Mouse (Mus musculus) megakaryocyte-erythroid progenitor cell, adult 5 weeks (primary cell): ENCODE data around the gene Olfr815. TPM values are rescaled to one million over a fixed set of nuclear protein-coding genes. Genes with fewer than 3 reads are reported as not detected.

Experiments
- polyA plus RNA-seq: library from polyadenylated mRNA; stranded (reverse); fragments of >175 nt; gene quantifications from 2 replicates; pipeline ENCODE4 v1.2.3, GENCODE M21; 2012

Gene Olfr815
- polyA plus RNA-seq = not detected in 2 replicates

DNA sequence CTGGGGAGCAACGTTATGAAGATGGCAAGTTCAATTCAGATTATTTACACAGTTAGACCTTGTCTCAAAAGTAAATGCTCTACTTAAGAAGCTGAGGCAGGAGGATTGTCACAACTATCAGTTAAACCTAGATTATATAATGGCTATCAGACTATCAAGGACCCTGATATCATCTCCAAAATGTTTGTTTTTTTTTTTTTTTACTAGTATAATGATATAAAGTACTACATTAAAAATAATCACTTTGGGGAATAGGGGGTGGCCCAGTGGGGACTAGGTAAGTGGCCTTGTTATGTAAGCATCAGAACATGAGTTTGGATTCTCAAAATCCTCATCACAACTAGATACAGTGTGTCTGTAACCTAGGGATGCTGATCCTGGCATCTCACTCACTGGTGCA lies at the start of gene Olfr815:
Olfr815 (minus strand) TSS at position 101 of the 400 bp plus-strand sequence.

DNA sequence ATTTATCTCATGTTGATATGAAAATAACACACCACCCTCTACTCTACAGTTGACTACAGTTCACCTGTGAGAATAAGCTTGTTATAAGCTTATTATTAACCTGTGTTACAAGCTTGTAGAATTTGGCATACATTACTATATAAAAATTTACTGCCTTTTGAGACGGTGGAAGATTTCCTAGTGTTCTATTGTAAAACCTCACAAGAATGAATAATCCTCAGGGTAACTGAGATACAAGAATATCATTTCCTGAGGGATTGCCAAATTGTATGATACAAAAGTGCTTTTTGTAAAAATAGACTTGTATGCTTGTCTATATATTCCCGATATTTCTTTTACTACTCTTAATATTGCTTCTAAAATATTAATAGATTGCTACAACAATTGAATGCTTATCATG lies 43.3 kb upstream of the Olfr815 start, which contains the start of gene Olfr818:
Olfr818 (minus strand) TSS at position 101 of the 400 bp plus-strand sequence.

DNA sequence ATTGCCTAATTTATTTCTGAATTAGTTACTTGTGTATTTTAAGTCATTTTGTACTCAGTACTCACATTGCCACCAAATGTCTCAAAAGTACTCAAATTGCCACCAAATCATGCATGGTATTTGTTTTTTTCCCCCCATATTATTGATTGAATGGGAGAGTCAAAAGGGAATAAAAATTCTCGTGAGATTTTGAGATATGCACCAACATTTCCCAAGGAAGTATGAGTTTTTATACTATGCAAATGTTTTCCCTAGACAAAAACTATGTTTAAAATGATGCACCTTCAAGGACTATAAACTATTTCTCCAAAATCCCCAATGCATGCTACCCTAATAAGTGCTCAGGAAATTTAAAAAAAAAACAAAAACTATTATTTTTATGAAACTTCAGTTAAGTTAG lies 9.8 kb upstream of the Olfr815 start, which contains the start of gene Olfr816:
Olfr816 (minus strand) TSS at position 101 of the 400 bp plus-strand sequence.

DNA sequence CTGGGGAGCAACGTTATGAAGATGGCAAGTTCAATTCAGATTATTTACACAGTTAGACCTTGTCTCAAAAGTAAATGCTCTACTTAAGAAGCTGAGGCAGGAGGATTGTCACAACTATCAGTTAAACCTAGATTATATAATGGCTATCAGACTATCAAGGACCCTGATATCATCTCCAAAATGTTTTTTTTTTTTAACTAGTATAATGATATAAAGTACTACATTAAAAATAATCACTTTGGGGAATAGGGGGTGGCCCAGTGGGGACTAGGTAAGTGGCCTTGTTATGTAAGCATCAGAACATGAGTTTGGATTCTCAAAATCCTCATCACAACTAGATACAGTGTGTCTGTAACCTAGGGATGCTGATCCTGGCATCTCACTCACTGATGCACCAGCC lies 25.9 kb downstream of the Olfr815 start, which contains the start of gene Olfr814:
Olfr814 (minus strand) TSS at position 101 of the 400 bp plus-strand sequence.

DNA sequence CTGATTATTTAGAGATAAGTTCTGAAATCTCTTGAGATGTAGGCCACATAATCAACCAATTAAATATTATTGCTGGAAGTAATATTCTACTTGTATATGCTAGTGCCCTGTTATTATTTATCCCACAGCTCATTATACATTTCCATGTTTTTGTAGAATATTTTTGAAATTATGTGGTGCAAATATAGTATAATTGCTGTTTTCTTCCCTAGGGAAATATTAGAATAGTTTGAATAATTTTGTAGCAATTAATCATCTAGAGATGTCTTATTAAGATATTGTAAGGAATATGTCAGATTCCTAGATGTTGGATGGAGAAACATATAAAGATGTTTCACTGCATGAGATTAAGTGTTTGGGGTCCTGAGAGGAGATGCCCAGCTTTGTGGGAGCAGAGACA lies 50.6 kb downstream of the Olfr815 start, which contains the start of gene Olfr813:
Olfr813 (plus strand) TSS at position 301 of the 400 bp plus-strand sequence.

Other genes with a start within 250 kb of the Olfr815 start
- gene Olfr800, start 248.2 kb downstream of the Olfr815 start, polyA plus RNA-seq = not detected in 2 replicates
- gene Olfr801, start 232.0 kb downstream of the Olfr815 start, polyA plus RNA-seq = not detected in 2 replicates
- gene Olfr802, start 217.7 kb downstream of the Olfr815 start, polyA plus RNA-seq = not detected in 2 replicates
- gene Olfr803, start 211.6 kb downstream of the Olfr815 start, polyA plus RNA-seq = not detected in 2 replicates
- gene Olfr804, start 202.7 kb downstream of the Olfr815 start, polyA plus RNA-seq = not detected in 2 replicates
- not detected in 2 replicates for gene Olfr805, start 176.5 kb downstream of the Olfr815 start, polyA plus RNA-seq
- not detected in 2 replicates for gene Olfr806, start 163.9 kb downstream of the Olfr815 start, polyA plus RNA-seq
- gene Olfr807, start 148.1 kb downstream of the Olfr815 start, polyA plus RNA-seq = not detected in 2 replicates
- gene Olfr808, start 140.4 kb downstream of the Olfr815 start, polyA plus RNA-seq = 0.02 TPM in 1 of 2 replicates, not detected in the other
- not detected in 2 replicates for gene Olfr809, start 131.2 kb downstream of the Olfr815 start, polyA plus RNA-seq
- gene Olfr810, start 111.0 kb downstream of the Olfr815 start, polyA plus RNA-seq = not detected in 2 replicates
- gene Olfr811, start 101.5 kb downstream of the Olfr815 start, polyA plus RNA-seq = not detected in 2 replicates
- gene Olfr812, start 59.8 kb downstream of the Olfr815 start, polyA plus RNA-seq = not detected in 2 replicates
- not detected in 2 replicates for gene Olfr813, start 50.5 kb downstream of the Olfr815 start, polyA plus RNA-seq
- gene Olfr814, start 26.0 kb downstream of the Olfr815 start, polyA plus RNA-seq = not detected in 2 replicates
- gene Olfr816, start 9.7 kb upstream of the Olfr815 start, polyA plus RNA-seq = not detected in 2 replicates
- not detected in 2 replicates for gene Olfr818, start 43.2 kb upstream of the Olfr815 start, polyA plus RNA-seq
- gene Olfr819, start 61.4 kb upstream of the Olfr815 start, polyA plus RNA-seq = not detected in 2 replicates
- gene Olfr247, start 70.3 kb upstream of the Olfr815 start, polyA plus RNA-seq = not detected in 2 replicates
- not detected in 2 replicates for gene Gm10310, start 79.2 kb upstream of the Olfr815 start, polyA plus RNA-seq
- not detected in 2 replicates for gene Olfr820, start 106.8 kb upstream of the Olfr815 start, polyA plus RNA-seq
- gene Olfr821, start 124.5 kb upstream of the Olfr815 start, polyA plus RNA-seq = not detected in 2 replicates
- not detected in 2 replicates for gene Olfr822, start 165.3 kb upstream of the Olfr815 start, polyA plus RNA-seq
- gene Olfr823, start 209.5 kb upstream of the Olfr815 start, polyA plus RNA-seq = not detected in 2 replicates
- not detected in 2 replicates for gene Olfr824, start 224.1 kb upstream of the Olfr815 start, polyA plus RNA-seq